Mouse (Mus musculus) small intestine, adult 2 months (tissue): ENCODE measurements at regions not wholly inside any gene's neighbourhood (a gene's known extent, or its start where the extent isn't known, plus 50 kb on each side); places are given as distances from the start of the nearest gene placed in this dataset.

Experiments
- H3K27ac ChIP-seq: fragments of 200-500 bp; 2 replicates; pipeline ENCODE4 v1.5.1; 2012; ENCODE audit warnings: low read depth, low read length, control low read depth, inconsistent platforms; ENCODE audit not compliant: insufficient read depth
- H3K27me3 ChIP-seq: fragments of 200-500 bp; 2 replicates; pipeline ENCODE4 v1.6.1; 2012; ENCODE audit warnings: mild to moderate bottlenecking, moderate library complexity, low read length, inconsistent platforms; ENCODE audit not compliant: control insufficient read depth, insufficient read depth
- H3K36me3 ChIP-seq: fragments of 200-500 bp; 2 replicates; pipeline ENCODE4 v1.6.1; 2012; ENCODE audit warnings: mild to moderate bottlenecking, low read length, control low read depth, inconsistent platforms; ENCODE audit not compliant: control insufficient read depth, insufficient read depth
- H3K4me1 ChIP-seq: fragments of 200-500 bp; 2 replicates; pipeline ENCODE4 v1.6.1; 2012; ENCODE audit warnings: low read length, inconsistent platforms, mixed read lengths; ENCODE audit not compliant: control insufficient read depth, insufficient read depth, insufficient read length
- H3K4me3 ChIP-seq: fragments of 200-500 bp; 2 replicates; pipeline ENCODE4 v1.5.1; 2012; ENCODE audit warnings: low read depth, mild to moderate bottlenecking, control low read depth, inconsistent platforms, low read length, moderate library complexity
- CTCF ChIP-seq: fragments of 200-500 bp; IDR thresholded peaks from 2 replicates; pipeline ENCODE4 v1.5.1; 2012; ENCODE audit warnings: low read depth, mild to moderate bottlenecking, control low read depth, inconsistent platforms, low read length, moderate library complexity, mixed read lengths; ENCODE audit not compliant: insufficient replicate concordance, insufficient read length; ENCODE audit errors: extremely low read depth
- POLR2A ChIP-seq: fragments of 200-500 bp; IDR thresholded peaks from 2 replicates; pipeline ENCODE4 v1.6.1; 2012; ENCODE audit warnings: low read depth, mild to moderate bottlenecking, control low read depth, inconsistent platforms, low read length, moderate library complexity
- WGBS: fragments of 180-500 bp; shearing (Covaris S2); methylation state at CpG from one replicate; pipeline ENCODE4 v1.1.7; 2018; 5-methylcytosine and 5-hydroxymethylcytosine counted together

- Histone ChIP-seq H3K27me3 (no peaks in the 10 kb centered on the region; the same call in 1 of the 2 replicates), H3K4me1 (no peaks in the 10 kb centered on the region), H3K4me3 (no peak overlapping the region), H3K27ac (no peak overlapping the region), H3K36me3 (no peaks in the 10 kb centered on the region)
- 25% methylated on average over 5 of the region's 5 CpGs for WGBS
- TF ChIP-seq POLR2A (no peak), CTCF (no peak)
Measured at GRCm38 (mm10) chr6:93623541-93623940, 660.2 kb downstream of the Magi1 start.

- TF ChIP-seq CTCF (no peak), POLR2A (no peak)
- Histone ChIP-seq H3K36me3 (no peaks in the 10 kb centered on the region), H3K27me3 (no peaks in the 10 kb centered on the region), H3K4me1 (no peaks in the 10 kb centered on the region), H3K27ac (no peak overlapping the region), H3K4me3 (no peak overlapping the region)
Measured at GRCm38 (mm10) chr6:93616926-93617325, 666.8 kb downstream of the Magi1 start.

- H3K4me1 ChIP-seq = no peaks in the 10 kb centered on the region
- no peaks in the 10 kb centered on the region for H3K36me3 ChIP-seq
- no peaks in the 10 kb centered on the region for H3K27me3 ChIP-seq
- H3K4me3 ChIP-seq = no peak overlapping the region
- TF ChIP-seq POLR2A (no peak), CTCF (no peak)
- 83% methylated on average over 2 of the region's 2 CpGs for WGBS
- H3K27ac ChIP-seq = no peak overlapping the region
Measured at GRCm38 (mm10) chr6:93600376-93600775, 657.1 kb upstream of the Adamts9 start.

- Histone ChIP-seq H3K4me1 (no peaks in the 10 kb centered on the region), H3K36me3 (no peaks in the 10 kb centered on the region), H3K27me3 (no peaks in the 10 kb centered on the region), H3K27ac (no peak overlapping the region), H3K4me3 (no peak overlapping the region)
- TF ChIP-seq CTCF = no peak
- no peak for TF ChIP-seq POLR2A
- WGBS = 61% methylated on average over 3 of the region's 3 CpGs
Measured at GRCm38 (mm10) chr6:93599371-93599770, 656.1 kb upstream of the Adamts9 start.

DNA sequence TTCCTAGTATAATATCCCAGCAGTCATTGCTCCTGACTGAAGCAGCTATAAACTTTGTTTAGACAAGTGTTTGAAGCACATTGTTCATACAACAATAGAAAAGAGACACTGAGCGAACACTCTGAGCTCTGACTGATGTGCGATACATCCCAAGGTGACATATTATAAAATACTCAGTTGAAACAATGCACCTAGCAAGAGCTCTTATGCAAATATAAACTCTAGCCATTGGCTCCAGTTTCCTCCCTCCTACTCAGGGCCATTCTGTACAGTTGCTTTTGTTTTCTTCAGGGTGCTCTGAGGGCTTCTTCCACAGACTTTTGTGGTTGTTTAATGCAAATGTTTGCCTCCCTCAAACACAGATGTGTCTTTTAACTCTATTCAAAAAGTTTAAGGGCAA, 646.6 kb upstream of the Adamts9 start:
- H3K4me1 ChIP-seq = no peaks in the 10 kb centered on the region
- no peak overlapping the region for H3K4me3 ChIP-seq
- 89% methylated on average over 2 of the region's 2 CpGs for WGBS
- no peaks in the 10 kb centered on the region for H3K27me3 ChIP-seq
- H3K36me3 ChIP-seq = no peaks in the 10 kb centered on the region
- no peak overlapping the region for H3K27ac ChIP-seq
- TF ChIP-seq CTCF = no peak
- no peak for TF ChIP-seq POLR2A

- H3K4me1 ChIP-seq = no peaks in the 10 kb centered on the region
- H3K36me3 ChIP-seq = no peaks in the 10 kb centered on the region
- TF ChIP-seq POLR2A (no peak), CTCF (no peak)
- H3K27me3 ChIP-seq = no peaks in the 10 kb centered on the region
- H3K4me3 ChIP-seq = no peak overlapping the region
- WGBS = 94% methylated on average over 2 of the region's 2 CpGs
- no peak overlapping the region for H3K27ac ChIP-seq
Measured at GRCm38 (mm10) chr6:93586871-93587270, 643.6 kb upstream of the Adamts9 start.

GRCm38 (mm10) chr6:93581141-93581540, 637.8 kb upstream of the Adamts9 start:
- no peaks in the 10 kb centered on the region for H3K27me3 ChIP-seq
- no peaks in the 10 kb centered on the region for H3K36me3 ChIP-seq
- WGBS = 85% methylated on average over 7 of the region's 7 CpGs
- H3K4me1 ChIP-seq = no peaks in the 10 kb centered on the region
- TF ChIP-seq POLR2A (no peak), CTCF (no peak)
- no peak overlapping the region for H3K4me3 ChIP-seq
- H3K27ac ChIP-seq = no peak overlapping the region

- TF ChIP-seq POLR2A (no peak), CTCF (no peak)
- no peak overlapping the region for H3K4me3 ChIP-seq
- WGBS = 67% methylated on average over 6 of the region's 6 CpGs
- no peak overlapping the region for H3K27ac ChIP-seq
- no peaks in the 10 kb centered on the region for H3K4me1 ChIP-seq
- H3K27me3 ChIP-seq = no peaks in the 10 kb centered on the region
- no peaks in the 10 kb centered on the region for H3K36me3 ChIP-seq
Measured at GRCm38 (mm10) chr6:93580716-93581115, 637.4 kb upstream of the Adamts9 start.
